Mouse (Mus musculus) stomach, embryonic 15.5 days (tissue): ENCODE measurements around the gene Zbtb7b. TPM values are rescaled to one million over a fixed set of nuclear protein-coding genes. Genes with fewer than 3 reads are reported as not detected.

Experiments used
- ATAC-seq: fragments of 200-750 bp; cut with Nextera tagmentation; 2 replicates; pipeline ENCODE4 v1.8.0; 2017; ENCODE audit warnings: low read depth, moderate number of reproducible peaks, moderate TSS enrichment; ENCODE audit not compliant: insufficient read depth, low FRiP score
- H3K27ac ChIP-seq: fragments of 300-500 bp; sonication (generic); 2 replicates; pipeline ENCODE4 v1.5.1; 2015; ENCODE audit warnings: mild to moderate bottlenecking, inconsistent platforms
- H3K27me3 ChIP-seq: fragments of 300-500 bp; sonication (generic); replicated peaks from 2 replicates; pipeline ENCODE4 v1.6.1; 2015; ENCODE audit warnings: inconsistent platforms
- H3K36me3 ChIP-seq: fragments of 300-500 bp; sonication (generic); 2 replicates; pipeline ENCODE4 v1.6.1; 2015; ENCODE audit warnings: inconsistent platforms
- H3K4me1 ChIP-seq: fragments of 300-500 bp; sonication (generic); 2 replicates; pipeline ENCODE4 v1.6.1; 2015; ENCODE audit warnings: inconsistent platforms
- H3K4me2 ChIP-seq: fragments of 300-500 bp; sonication (generic); 2 replicates; pipeline ENCODE4 v1.6.1; 2015; ENCODE audit warnings: mild to moderate bottlenecking, inconsistent platforms
- H3K4me3 ChIP-seq: fragments of 300-500 bp; sonication (generic); replicated peaks from 2 replicates; pipeline ENCODE4 v1.5.1; 2015; ENCODE audit warnings: inconsistent platforms
- H3K9ac ChIP-seq: fragments of 300-500 bp; sonication (generic); 2 replicates; pipeline ENCODE4 v1.6.1; 2015; ENCODE audit warnings: inconsistent platforms
- H3K9me3 ChIP-seq: fragments of 300-500 bp; sonication (generic); 2 replicates; pipeline ENCODE4 v1.6.1; 2016; ENCODE audit warnings: inconsistent platforms
- WGBS: fragments of 180-500 bp; shearing (Covaris S2); methylation state at CpG from one replicate; pipeline ENCODE4 v1.1.7; 2015; 5-methylcytosine and 5-hydroxymethylcytosine counted together
- polyA plus RNA-seq: library from polyadenylated mRNA; unstranded; fragments of >200 nt; fragmentation: Nextera tagmentation; extraction: Ambion mirVana; gene quantifications from 2 replicates; pipeline ENCODE4 v1.2.1, GENCODE M21; 2015

Gene Zbtb7b
- polyA plus RNA-seq, 1 experiment from 2014 or later = 7.9 TPM

DNA sequence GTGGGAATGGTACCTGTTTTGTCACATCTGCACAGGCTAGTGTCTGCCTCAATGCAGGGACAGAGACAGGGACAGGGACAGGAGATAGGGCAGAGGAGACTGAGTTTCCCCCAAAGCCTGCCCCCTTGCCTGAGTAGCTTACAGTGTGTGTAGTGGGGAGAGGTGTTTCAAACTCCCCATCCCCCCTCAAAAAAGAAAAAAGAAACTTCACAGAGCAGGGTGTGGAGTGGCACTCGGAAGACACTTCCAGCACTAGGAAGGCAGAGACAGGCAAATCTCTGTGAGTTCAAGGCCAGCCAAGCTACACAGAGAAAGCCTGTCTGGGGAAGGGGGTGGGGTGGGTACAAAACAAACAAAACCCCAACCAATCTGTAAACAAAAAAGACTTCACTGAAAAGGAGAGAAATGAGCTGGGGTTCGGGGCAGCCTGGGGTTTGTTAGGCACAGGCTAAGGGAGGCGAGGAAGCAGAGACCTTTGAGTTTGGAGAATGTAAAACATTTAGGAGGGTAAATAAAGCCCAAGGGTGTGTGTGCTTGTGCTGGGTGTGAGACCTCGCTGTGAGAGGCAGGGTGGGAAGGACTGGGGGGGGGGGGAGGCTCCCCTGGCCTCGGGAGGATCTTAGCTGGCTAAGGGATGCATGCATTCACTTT, 20.9 kb downstream of the Zbtb7b start:
- WGBS = 39% methylated on average over 5 of the region's 5 CpGs
- no peaks in the 10 kb centered on the region for H3K27me3 ChIP-seq
- no peaks in the 10 kb centered on the region for H3K36me3 ChIP-seq
- H3K9ac ChIP-seq = no peak overlapping the region
- no peak for ATAC-seq
- no peaks in the 10 kb centered on the region for H3K9me3 ChIP-seq
- H3K4me3 ChIP-seq = no peak overlapping the region
- peaks cover 14% of the 10 kb centered on the region for H3K4me1 ChIP-seq
- H3K4me2 ChIP-seq = no peak overlapping the region
- 0 out of 2 replicates have a peak overlapping the region, but pooled peaks have one; percentile 16 for H3K27ac ChIP-seq

DNA sequence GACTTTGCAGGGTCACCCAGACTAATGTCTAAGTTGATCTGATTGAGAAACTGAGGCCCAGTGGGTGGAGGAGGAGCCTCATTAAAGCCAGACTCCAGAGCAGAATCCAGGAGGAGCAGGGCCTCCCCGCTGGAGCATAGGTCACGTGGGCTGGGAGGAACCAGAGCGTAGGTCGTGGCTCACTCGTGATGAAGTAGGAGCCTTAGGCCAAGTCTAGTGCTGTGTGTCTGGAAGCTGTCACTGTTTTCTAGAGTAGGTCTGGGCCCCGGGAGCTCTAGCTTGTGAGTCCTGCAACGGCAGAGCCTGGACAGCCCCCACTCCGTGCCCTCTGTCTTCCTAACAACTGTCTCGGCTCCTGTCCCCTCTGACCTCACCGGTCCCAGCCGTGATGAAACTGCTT, 27.2 kb downstream of the Zbtb7b start:
- WGBS = 53% methylated on average over 11 of the region's 11 CpGs
- no peak for ATAC-seq

DNA sequence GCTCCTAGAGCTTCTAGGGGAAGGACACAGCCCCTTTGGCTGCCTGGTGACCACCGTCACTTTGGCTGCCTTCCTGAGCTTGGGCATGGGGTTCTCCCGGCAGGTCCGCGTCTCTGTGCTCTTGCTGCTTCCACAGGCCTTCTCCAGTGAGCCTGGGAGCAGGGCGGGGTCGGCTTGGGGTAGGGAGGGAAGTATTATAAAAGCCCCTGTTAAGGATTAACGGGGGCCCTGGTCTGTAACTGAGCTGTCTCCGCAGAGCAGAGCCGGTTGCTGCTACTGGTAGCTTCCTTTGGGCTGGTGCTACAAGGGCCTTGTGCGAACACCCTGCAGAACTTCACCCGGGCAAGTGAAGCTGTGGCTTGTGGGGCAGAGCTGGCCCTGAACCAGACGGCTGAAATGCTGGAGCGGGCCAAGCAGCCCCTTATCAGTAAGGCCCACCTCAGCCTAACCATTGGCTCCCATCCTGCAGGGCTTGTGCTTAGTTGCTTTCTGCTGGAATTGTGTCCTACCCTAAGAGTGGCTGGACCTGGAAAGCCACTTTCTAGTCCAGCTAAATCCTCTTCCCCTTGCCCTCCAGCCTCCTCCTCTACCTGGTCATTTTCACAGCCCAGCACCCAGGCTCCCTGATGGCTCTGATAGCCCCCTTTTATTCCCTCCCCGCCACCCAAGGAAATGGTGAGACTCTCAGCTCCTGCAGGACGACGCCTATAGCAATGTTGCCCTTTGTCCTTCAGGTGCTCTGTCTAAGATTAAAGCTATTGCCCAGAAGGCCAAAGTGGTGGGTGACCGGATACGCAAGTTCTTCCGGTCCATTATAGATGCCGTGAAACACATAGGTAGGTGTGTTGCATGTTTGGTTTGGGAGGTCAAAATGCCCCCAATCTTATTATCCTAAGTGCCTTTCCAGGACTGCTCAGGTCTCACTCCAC, 28.8 kb downstream of the Zbtb7b start:
- H3K27ac ChIP-seq = no peak overlapping the region
- no peaks in the 10 kb centered on the region for H3K36me3 ChIP-seq
- H3K4me3 ChIP-seq = no peak overlapping the region
- 0 out of 2 replicates have a peak, but pooled peaks have one; percentile 19 for ATAC-seq
- 67% methylated on average over 20 of the region's 20 CpGs for WGBS
- no peaks in the 10 kb centered on the region for H3K27me3 ChIP-seq
- no peaks in the 10 kb centered on the region for H3K9me3 ChIP-seq
- no peak overlapping the region for H3K4me2 ChIP-seq
- 0 out of 2 replicates have a peak, but pooled peaks cover 3% of the 10 kb centered on the region for H3K4me1 ChIP-seq
- H3K9ac ChIP-seq = no peak overlapping the region

More for the DNA sequence above, 27.2 kb downstream of the Zbtb7b start:
- H3K9me3 ChIP-seq = no peaks in the 10 kb centered on the region
- H3K36me3 ChIP-seq = no peaks in the 10 kb centered on the region
- 0 out of 2 replicates have a peak, but pooled peaks cover 3% of the 10 kb centered on the region for H3K4me1 ChIP-seq
- H3K27ac ChIP-seq = no peak overlapping the region
- no peaks in the 10 kb centered on the region for H3K27me3 ChIP-seq
- H3K4me3 ChIP-seq = no peak overlapping the region
- H3K4me2 ChIP-seq = no peak overlapping the region
- H3K9ac ChIP-seq = no peak overlapping the region

DNA sequence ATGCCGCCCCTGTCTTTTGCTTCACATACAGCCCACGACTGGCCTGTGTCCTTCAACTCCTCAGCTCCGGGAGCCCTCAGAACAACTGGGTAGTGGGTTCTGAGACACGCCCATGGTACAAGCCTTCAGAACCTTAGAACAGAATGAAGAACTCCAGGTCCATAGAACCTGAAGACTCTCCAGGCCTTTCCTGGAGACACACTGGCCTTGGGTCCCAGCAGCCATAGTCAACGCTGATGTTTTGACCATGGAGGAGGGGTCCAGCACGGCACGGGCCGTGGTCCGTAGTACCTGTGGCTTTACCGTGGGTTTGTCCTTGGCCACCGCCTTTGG, 29.5 kb downstream of the Zbtb7b start, which contains the start of gene Dcst1:
Dcst1 (minus strand) TSS at position 101 of the 333 bp plus-strand sequence.
- H3K4me1 ChIP-seq = 0 out of 2 replicates have a peak, but pooled peaks cover 3% of the 10 kb centered on the region
- no peak for ATAC-seq
- no peak within 1 kb of the TSS for H3K4me3 ChIP-seq
- H3K9me3 ChIP-seq = no peaks in the 10 kb centered on the region
- H3K27me3 ChIP-seq = no peaks in the 10 kb centered on the region
- H3K4me2 ChIP-seq = no peak within 1 kb of the TSS
- H3K9ac ChIP-seq = no peak within 1 kb of the TSS
- no peaks in the 10 kb centered on the region for H3K36me3 ChIP-seq
- H3K27ac ChIP-seq = no peak within 1 kb of the TSS
- WGBS = 84% methylated on average over 11 of the region's 11 CpGs

DNA sequence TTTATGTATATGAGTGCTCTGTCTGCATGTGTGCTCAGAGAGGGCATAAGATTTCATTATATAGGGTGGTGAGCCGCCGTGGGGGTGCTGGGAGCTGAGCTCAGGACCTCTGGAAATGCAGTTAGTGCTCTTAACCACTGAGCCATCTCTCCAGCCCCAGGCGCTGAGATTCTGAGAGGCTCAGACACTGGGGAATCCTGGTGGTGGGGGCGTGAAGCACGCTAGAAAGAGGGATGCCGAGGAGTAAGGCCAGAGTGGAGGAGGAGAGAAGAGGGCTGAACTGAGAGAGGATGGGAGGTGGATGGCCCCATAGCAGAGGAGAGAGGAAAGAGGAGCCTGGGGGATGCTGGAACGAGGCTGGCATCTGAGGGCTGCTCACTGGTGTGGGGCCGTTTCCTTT, 29.9 kb downstream of the Zbtb7b start:
- Histone ChIP-seq H3K27me3 (no peaks in the 10 kb centered on the region), H3K27ac (no peak overlapping the region), H3K4me2 (no peak overlapping the region), H3K36me3 (no peaks in the 10 kb centered on the region), H3K4me1 (0 out of 2 replicates have a peak, but pooled peaks cover 3% of the 10 kb centered on the region), H3K9me3 (no peaks in the 10 kb centered on the region), H3K4me3 (no peak overlapping the region), H3K9ac (no peak overlapping the region)
- ATAC-seq = no peak
- WGBS = 70% methylated on average over 8 of the region's 8 CpGs

DNA sequence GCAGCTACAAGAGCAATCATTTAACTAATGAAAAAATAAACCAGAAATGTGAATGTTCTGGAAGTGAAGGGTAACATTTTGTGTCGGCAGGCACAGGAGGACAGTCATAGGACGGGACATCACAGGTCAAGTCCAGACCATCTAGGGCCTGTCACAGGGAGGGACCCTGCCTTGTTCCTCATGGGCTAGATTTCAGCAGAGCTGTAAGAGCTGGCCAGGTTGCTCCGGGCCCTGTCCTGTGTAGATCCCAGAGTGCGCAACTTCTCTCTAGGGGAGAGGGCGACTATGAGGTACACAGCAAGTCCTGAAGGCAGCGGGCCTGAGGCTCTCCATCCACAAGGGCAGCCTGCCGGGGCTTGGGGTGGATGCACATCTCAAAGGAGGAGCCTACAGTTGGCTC, 32.9 kb downstream of the Zbtb7b start, which contains the start of gene Dcst2:
Dcst2 (plus strand) TSS at position 301 of the 400 bp plus-strand sequence.
- Histone ChIP-seq H3K9me3 (no peaks in the 10 kb centered on the region), H3K9ac (no peak within 1 kb of the TSS), H3K27ac (no peak within 1 kb of the TSS), H3K4me1 (0 out of 2 replicates have a peak, but pooled peaks cover 3% of the 10 kb centered on the region), H3K36me3 (no peaks in the 10 kb centered on the region), H3K27me3 (no peaks in the 10 kb centered on the region), H3K4me2 (no peak within 1 kb of the TSS), H3K4me3 (no peak within 1 kb of the TSS)
- 80% methylated on average over 7 of the region's 7 CpGs for WGBS
- no peak for ATAC-seq

DNA sequence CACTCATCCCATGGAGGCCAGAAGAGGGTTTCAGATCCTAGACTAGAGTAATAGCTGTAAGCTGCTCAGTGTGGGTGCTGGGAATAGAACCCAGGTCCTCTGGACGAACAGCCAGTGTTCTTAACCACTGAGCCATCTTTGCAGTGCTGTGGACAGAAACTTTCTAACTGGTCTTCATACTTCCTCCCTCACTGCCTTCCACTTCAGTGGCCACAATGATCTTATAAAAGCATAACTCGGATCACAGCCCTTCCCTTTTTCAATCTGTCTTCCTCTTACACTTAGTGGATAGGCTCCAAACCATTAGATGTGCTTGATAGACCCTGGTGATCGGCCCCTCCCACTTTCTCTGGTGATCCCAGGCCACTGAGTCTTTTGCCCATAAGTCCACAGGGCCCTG, 34.3 kb downstream of the Zbtb7b start:
- no peak overlapping the region for H3K4me2 ChIP-seq
- H3K27ac ChIP-seq = no peak overlapping the region
- H3K9me3 ChIP-seq = no peaks in the 10 kb centered on the region
- H3K4me3 ChIP-seq = no peak overlapping the region
- peaks cover 2% of the 10 kb centered on the region; the same call in 1 of the 2 replicates for H3K4me1 ChIP-seq
- no peak for ATAC-seq
- 72% methylated on average over 3 of the region's 3 CpGs for WGBS
- H3K36me3 ChIP-seq = no peaks in the 10 kb centered on the region
- H3K27me3 ChIP-seq = no peaks in the 10 kb centered on the region
- H3K9ac ChIP-seq = no peak overlapping the region

DNA sequence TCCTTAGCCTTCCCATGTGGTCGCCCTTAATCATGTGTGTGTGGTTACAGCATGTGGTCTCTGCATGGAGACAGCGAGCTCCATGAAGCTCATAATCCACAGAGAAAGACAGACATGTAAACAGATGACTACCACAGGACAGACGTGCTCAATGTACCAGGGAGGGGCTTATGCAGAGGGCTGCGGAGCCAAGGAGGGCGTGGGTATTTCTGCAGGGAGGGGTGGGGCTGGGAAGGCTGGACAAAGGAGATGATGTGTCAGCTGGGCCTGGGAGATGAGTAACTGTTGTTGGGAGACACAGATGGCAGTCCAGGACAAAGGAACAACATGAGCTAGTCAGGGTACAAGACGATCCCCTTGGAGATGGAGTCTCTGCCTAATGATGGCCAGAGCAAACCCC, 34.9 kb downstream of the Zbtb7b start:
- no peak for ATAC-seq
- Histone ChIP-seq H3K4me3 (no peak overlapping the region), H3K4me1 (peaks cover 5% of the 10 kb centered on the region; the same call in 1 of the 2 replicates), H3K36me3 (no peaks in the 10 kb centered on the region), H3K27me3 (no peaks in the 10 kb centered on the region), H3K9ac (no peak overlapping the region), H3K9me3 (no peaks in the 10 kb centered on the region), H3K4me2 (no peak overlapping the region), H3K27ac (no peak overlapping the region)
- WGBS = 50% methylated on average over 6 of the region's 6 CpGs

DNA sequence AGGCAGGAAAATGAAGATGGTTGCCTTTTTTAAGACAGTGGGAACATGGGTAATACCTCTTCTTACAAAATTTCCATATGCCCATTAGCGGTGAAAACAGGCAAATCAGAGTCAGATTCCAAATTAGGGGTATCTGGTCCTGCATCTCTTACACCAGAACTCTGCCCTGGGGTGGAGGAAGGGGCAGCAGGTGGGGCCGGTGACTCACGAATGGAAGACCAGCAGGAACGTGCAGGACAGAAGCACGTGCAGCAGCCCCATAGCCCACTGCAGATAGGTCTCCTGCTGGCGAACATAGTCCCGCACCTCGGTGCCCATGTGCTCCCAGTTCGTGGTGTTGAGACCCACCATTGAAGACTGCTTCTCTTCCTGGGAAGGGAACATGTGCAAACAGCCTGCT, 38.5 kb downstream of the Zbtb7b start:
- no peak overlapping the region for H3K27ac ChIP-seq
- H3K9ac ChIP-seq = no peak overlapping the region
- no peaks in the 10 kb centered on the region for H3K36me3 ChIP-seq
- WGBS = 69% methylated on average over 9 of the region's 9 CpGs
- H3K4me1 ChIP-seq = peaks cover 5% of the 10 kb centered on the region; the same call in 1 of the 2 replicates
- no peaks in the 10 kb centered on the region for H3K9me3 ChIP-seq
- H3K27me3 ChIP-seq = no peaks in the 10 kb centered on the region
- H3K4me3 ChIP-seq = no peak overlapping the region
- no peak overlapping the region for H3K4me2 ChIP-seq
- no peak for ATAC-seq

DNA sequence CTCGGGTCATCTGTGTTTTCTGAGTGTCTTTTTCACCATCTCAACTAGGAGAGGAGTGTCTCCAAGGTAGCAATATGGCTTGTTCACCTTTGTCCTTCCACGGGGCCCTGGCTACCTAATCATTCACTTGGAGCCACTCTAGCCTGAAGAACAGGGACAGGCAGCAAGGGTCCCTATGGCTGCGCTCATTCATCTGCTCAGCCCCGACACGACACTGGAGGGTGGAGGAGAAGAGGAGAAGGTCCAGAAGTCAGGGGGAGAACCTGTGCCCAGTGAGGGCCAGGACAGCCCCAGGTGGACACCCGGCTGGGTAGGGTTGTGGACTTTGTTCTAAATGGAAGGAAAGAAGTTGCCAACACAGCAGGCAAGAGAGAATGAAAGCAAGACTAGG, 39.1 kb downstream of the Zbtb7b start:
- 67% methylated on average over 6 of the region's 6 CpGs for WGBS
- no peaks in the 10 kb centered on the region for H3K9me3 ChIP-seq
- no peaks in the 10 kb centered on the region for H3K27me3 ChIP-seq
- H3K36me3 ChIP-seq = no peaks in the 10 kb centered on the region
- peaks cover 8% of the 10 kb centered on the region; the same call in 1 of the 2 replicates for H3K4me1 ChIP-seq
- H3K27ac ChIP-seq = no peak overlapping the region; the same call in 1 of the 2 replicates
- ATAC-seq = no peak
- H3K4me3 ChIP-seq = no peak overlapping the region
- H3K4me2 ChIP-seq = no peak overlapping the region
- no peak overlapping the region for H3K9ac ChIP-seq

DNA sequence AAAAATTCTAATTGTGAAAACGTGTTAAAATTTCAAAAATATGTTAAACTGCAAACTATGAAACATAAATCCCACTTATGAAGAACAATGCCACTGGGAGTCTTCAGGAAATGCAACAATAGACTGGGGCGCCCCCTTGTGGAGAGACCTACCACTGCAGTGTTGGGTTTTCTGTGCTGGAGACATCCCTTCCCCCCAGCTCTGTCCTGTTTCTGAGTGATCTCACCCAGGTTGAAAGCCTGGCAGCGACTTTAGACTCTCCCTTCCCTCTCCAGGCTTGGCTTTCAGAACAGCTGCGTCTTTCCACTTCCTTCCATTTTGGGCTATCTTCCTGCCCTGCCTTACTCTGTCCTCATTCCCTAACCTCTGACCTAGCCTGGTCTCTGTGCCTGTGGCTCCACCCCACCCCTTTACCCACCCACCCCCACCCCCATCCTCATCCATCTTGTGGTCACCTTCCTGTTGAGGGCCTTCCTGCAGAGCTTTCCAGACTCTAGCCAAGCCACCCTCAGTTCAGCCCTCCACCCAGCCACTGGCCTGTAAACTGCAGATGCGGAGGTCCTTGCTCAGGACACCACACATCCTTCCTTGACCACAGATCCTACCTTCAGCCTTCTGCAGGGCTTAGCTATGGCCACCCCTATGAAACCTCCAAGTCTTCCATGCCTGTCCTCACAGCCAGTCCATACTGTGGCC, 39.6 kb downstream of the Zbtb7b start:
- Histone ChIP-seq H3K9me3 (no peaks in the 10 kb centered on the region), H3K27ac (0 out of 2 replicates have a peak overlapping the region, but pooled peaks have one; percentile 1), H3K4me1 (peaks cover 13% of the 10 kb centered on the region), H3K9ac (no peak overlapping the region), H3K27me3 (no peaks in the 10 kb centered on the region), H3K36me3 (no peaks in the 10 kb centered on the region), H3K4me2 (no peak overlapping the region), H3K4me3 (no peak overlapping the region)
- ATAC-seq = peak; percentile 20; the same call in 1 of the 2 replicates
- WGBS = 15% methylated on average over 5 of the region's 5 CpGs
